Mouse (Mus musculus) spleen, adult 2 months (tissue): Measurements from ENCODE around the gene Dip2c. TPM values are rescaled to one million over a fixed set of nuclear protein-coding genes. Genes with fewer than 3 reads are reported as not detected.

Experiments
- DNase-seq, 2 experiments: peaks; one replicate each; pipeline versions ENCODE4 v3.0.0 to v3.0.0-alpha.2; 2012 to 2021; ENCODE audit warnings: low spot score in 2 of 2, low read depth in 1 of 2
- H3K27ac ChIP-seq: fragments of 200-500 bp; 2 replicates; pipeline ENCODE4 v1.5.1; 2012; ENCODE audit warnings: low read length, inconsistent platforms; ENCODE audit not compliant: insufficient read depth
- H3K27me3 ChIP-seq: fragments of 200-500 bp; 2 replicates; pipeline ENCODE4 v1.6.1; 2012; ENCODE audit warnings: mild to moderate bottlenecking, moderate library complexity, low read length, inconsistent platforms; ENCODE audit not compliant: control insufficient read depth, insufficient read depth
- H3K36me3 ChIP-seq: fragments of 200-500 bp; 2 replicates; pipeline ENCODE4 v1.6.1; 2012; ENCODE audit warnings: mild to moderate bottlenecking, low read length, inconsistent platforms; ENCODE audit not compliant: control insufficient read depth, insufficient read depth
- H3K4me1 ChIP-seq: fragments of 200-500 bp; 2 replicates; pipeline ENCODE4 v1.6.1; 2011; ENCODE audit warnings: inconsistent platforms; ENCODE audit not compliant: control insufficient read depth, insufficient read depth, insufficient read length
- H3K4me3 ChIP-seq: fragments of 200-500 bp; 2 replicates; pipeline ENCODE4 v1.5.1; 2011; ENCODE audit warnings: mild to moderate bottlenecking, inconsistent platforms; ENCODE audit not compliant: insufficient read depth, insufficient read length; ENCODE audit errors: extremely low read depth
- CTCF ChIP-seq: fragments of 200-500 bp; IDR thresholded peaks from 2 replicates; pipeline ENCODE4 v1.5.1; 2011; ENCODE audit warnings: mild to moderate bottlenecking, inconsistent platforms; ENCODE audit not compliant: insufficient read depth, insufficient read length, insufficient replicate concordance; ENCODE audit errors: extremely low read depth
- POLR2A ChIP-seq: fragments of 200-500 bp; IDR thresholded peaks from 2 replicates; pipeline ENCODE4 v1.6.1; 2011; ENCODE audit warnings: low read depth, low read length, inconsistent platforms
- WGBS: fragments of 180-500 bp; shearing (Covaris S2); methylation state at CpG from one replicate; pipeline ENCODE4 v1.1.7; 2018; 5-methylcytosine and 5-hydroxymethylcytosine counted together
- polyA plus RNA-seq: library from polyadenylated mRNA; depleted of rRNA; stranded (reverse); fragments of >200 nt; gene quantifications from 2 replicates; pipeline ENCODE4 v1.2.3, GENCODE M21; 2012

Gene Dip2c
- polyA plus RNA-seq, 1 experiment, result 2.3 TPM

DNA sequence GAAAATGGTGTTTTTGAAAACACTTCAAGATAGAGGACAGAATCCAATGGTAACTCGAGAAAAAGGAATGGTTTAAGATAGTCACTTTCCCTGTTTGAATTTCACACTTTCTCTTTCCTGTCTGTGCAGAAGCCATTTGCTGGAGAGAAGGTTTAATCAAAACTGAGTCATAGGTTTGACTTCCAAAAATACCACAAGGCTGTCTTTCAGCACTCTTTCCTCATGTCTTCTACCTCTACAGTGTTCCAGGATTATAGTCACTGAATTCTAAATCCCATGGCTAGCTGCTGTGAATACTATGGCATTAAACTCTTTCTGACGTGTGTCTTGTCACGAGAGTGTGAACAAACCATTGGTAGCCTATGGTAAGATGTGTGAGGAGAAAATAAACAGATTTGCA, 173.9 kb downstream of the Dip2c start:
- TF ChIP-seq POLR2A, result no peak
- TF ChIP-seq CTCF, result no peak
- no peak overlapping the region for H3K4me3 ChIP-seq
- no peak for DNase-seq
- no peak overlapping the region for H3K27ac ChIP-seq
- no peaks in the 10 kb centered on the region for H3K27me3 ChIP-seq
- H3K4me1 ChIP-seq, result no peaks in the 10 kb centered on the region
- no peaks in the 10 kb centered on the region for H3K36me3 ChIP-seq
- 84% methylated on average over 3 of the region's 3 CpGs for WGBS

- WGBS, result 94% methylated on average over 3 of the region's 3 CpGs
Observed at GRCm38 (mm10) chr13:9451952-9452351, 175.6 kb downstream of the Dip2c start.

GRCm38 (mm10) chr13:9454426-9455177, 178.3 kb downstream of the Dip2c start:
- Histone ChIP-seq H3K4me1 (no peaks in the 10 kb centered on the region), H3K4me3 (no peak overlapping the region)

More at GRCm38 (mm10) chr13:9451952-9452351, 175.6 kb downstream of the Dip2c start:
- Histone ChIP-seq H3K27me3 (no peaks in the 10 kb centered on the region), H3K4me3 (no peak overlapping the region), H3K4me1 (no peaks in the 10 kb centered on the region), H3K27ac (no peak overlapping the region), H3K36me3 (no peaks in the 10 kb centered on the region)
- DNase-seq, result no peak
- TF ChIP-seq CTCF (no peak), POLR2A (no peak)

DNA sequence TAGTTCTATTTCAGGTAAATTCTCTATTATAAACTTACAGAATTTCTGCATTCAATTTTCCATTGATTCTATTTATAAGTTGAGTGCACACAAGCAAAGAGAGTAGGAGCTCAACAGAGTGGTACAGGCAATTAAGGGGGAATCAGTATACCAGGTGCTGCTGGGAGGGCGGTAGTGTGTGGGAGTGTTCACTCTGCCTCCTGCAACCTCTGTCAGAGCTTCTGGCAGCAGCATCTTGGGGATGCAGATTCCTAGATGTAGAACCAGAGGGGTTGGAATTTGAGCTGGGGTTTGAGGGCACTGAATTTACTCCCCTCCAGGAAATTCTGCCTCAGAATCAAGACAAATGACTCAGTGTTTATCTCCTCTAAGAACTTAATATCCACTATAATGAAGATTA, 179.7 kb downstream of the Dip2c start:
- H3K27ac ChIP-seq, result no peak overlapping the region
- H3K36me3 ChIP-seq, result no peaks in the 10 kb centered on the region
- H3K27me3 ChIP-seq, result no peaks in the 10 kb centered on the region
- no peak overlapping the region for H3K4me3 ChIP-seq
- no peak for TF ChIP-seq CTCF
- no peak for TF ChIP-seq POLR2A
- no peaks in the 10 kb centered on the region for H3K4me1 ChIP-seq
- WGBS, result 98% methylated on average over 1 of the region's 1 CpGs
- DNase-seq, result no peak

More at GRCm38 (mm10) chr13:9454426-9455177, 178.3 kb downstream of the Dip2c start:
- DNase-seq, result no peak
- no peak overlapping the region for H3K27ac ChIP-seq
- 78% methylated on average over 4 of the region's 4 CpGs for WGBS
- H3K36me3 ChIP-seq, result no peaks in the 10 kb centered on the region
- TF ChIP-seq POLR2A (no peak), CTCF (no peak)
- no peaks in the 10 kb centered on the region for H3K27me3 ChIP-seq

DNA sequence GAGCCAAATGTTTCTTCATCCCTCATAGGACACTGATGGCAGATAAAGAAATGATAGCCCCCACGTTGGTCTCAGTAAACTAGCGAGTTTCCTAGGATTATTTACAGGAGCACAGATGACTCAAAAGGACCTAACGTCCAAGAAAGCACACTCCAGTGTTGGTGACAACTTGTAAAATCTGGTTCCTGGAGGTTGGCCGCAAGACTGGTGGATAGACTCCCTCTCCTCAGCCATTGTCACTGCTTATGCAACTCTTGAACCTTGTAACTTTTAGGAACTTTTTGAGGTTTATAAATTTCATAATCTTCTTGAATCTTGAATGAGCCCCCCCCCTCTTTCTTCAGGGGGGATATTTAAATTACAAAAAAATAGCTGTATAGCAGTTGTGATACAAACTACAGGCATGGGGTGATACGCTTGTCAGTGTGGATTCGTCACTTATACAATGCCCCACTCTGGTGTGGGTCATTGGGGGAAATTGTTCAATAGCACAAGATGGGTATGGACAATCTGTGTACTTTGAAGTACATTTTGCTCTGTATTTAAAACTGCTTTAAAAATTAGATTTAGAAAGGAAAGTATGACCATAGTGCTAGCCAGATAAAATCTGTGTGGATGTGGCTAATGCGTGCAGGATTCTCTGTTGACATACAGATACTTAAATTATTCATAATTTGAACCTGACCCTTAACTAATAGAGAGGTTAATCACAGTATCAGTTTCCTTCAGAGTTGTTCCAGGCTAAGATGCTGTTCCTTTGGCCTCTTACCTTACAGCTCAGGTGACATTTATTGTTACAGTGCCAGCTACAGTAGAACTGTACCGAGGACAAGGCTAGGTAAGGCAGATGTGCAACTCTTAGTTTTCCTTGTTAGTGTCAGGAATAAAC, 181.3 kb downstream of the Dip2c start:
- TF ChIP-seq CTCF, result no peak
- no peaks in the 10 kb centered on the region for H3K27me3 ChIP-seq
- 94% methylated on average over 8 of the region's 8 CpGs for WGBS
- no peak overlapping the region for H3K4me3 ChIP-seq
- no peaks in the 10 kb centered on the region for H3K36me3 ChIP-seq
- DNase-seq, result no peak
- no peaks in the 10 kb centered on the region for H3K4me1 ChIP-seq
- no peak overlapping the region for H3K27ac ChIP-seq

DNA sequence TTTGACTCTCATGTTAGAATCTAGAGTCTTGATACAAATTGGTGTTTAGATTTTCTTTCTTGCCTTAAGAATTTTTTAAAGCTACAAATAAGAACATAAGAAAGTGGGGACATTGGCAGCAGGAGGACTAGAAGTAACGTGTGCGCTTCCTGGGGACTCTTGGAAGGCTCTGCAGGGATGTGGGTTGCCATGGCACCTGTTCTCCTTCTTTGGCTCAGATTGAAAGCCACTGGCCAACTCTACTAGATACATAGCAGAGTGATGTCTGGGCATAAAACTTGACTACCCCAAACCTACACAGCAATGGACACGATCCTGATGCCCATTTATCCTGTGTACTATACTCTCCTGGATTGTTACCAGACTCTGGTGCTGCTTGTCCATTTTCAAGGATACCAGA, 188.1 kb downstream of the Dip2c start:
- 89% methylated on average over 3 of the region's 3 CpGs for WGBS
- Histone ChIP-seq H3K36me3 (no peaks in the 10 kb centered on the region), H3K27me3 (no peaks in the 10 kb centered on the region), H3K4me1 (no peaks in the 10 kb centered on the region), H3K27ac (no peak overlapping the region), H3K4me3 (no peak overlapping the region)
- TF ChIP-seq POLR2A (no peak), CTCF (no peak)
- DNase-seq, result no peak
